Mouse (Mus musculus) spleen, adult 2 months (tissue): Measurements from ENCODE around the gene Syt3.

Experiments used
- CTCF ChIP-seq: fragments of 200-500 bp; IDR thresholded peaks from 2 replicates; pipeline ENCODE4 v1.5.1; 2011; ENCODE audit warnings: mild to moderate bottlenecking, inconsistent platforms; ENCODE audit not compliant: insufficient read depth, insufficient read length, insufficient replicate concordance; ENCODE audit errors: extremely low read depth
- POLR2A ChIP-seq: fragments of 200-500 bp; IDR thresholded peaks from 2 replicates; pipeline ENCODE4 v1.6.1; 2011; ENCODE audit warnings: low read depth, low read length, inconsistent platforms

GRCm38 (mm10) chr7:44335031-44335878, 48.6 kb upstream of the Syt3 start:
- no peak for TF ChIP-seq CTCF
- TF ChIP-seq POLR2A = no peak
